Mouse (Mus musculus): ENCODE data around the gene Dnajc17. TPM values are rescaled to one million over a fixed set of nuclear protein-coding genes. Genes with fewer than 3 reads are reported as not detected.

Dnajc17 gene
- 10.3 and 14.9 TPM in 2 replicates for polyA plus RNA-seq (2015; fragmentation: Nextera tagmentation; extraction: Ambion mirVana)

- peak within 1 kb of the TSS; percentile 92 for H3K27ac ChIP-seq (ENCODE audit: low read length)
- H3K9me3 ChIP-seq (ENCODE audit: control insufficient read depth, low read length), result no peaks in the 10 kb centered on the region
- peak within 1 kb of the TSS; percentile 88 for H3K9ac ChIP-seq (ENCODE audit: low read depth, low read length)
- peak within 1 kb of the TSS; percentile 63 for H3K4me2 ChIP-seq (ENCODE audit: low read depth, low read length)
- H3K4me1 ChIP-seq (ENCODE audit: control insufficient read depth, insufficient read depth, low read length), result peaks cover 13% of the 10 kb centered on the region
- peaks cover 4% of the 10 kb centered on the region; the same call in 1 of the 2 replicates for H3K36me3 ChIP-seq (ENCODE audit: control insufficient read depth, insufficient read depth, low read length)
- peak; percentile 98 for ATAC-seq
- peak within 1 kb of the TSS; percentile 90 for H3K4me3 ChIP-seq (ENCODE audit: low read length)
- under 1% methylated on average over 51 of the region's 51 CpGs for WGBS
- no peaks in the 10 kb centered on the region for H3K27me3 ChIP-seq (replicated peaks; ENCODE audit: control insufficient read depth, insufficient read depth, low read length)
These were observed at the start of gene Dnajc17, which contains the start of gene Zfyve19 for GRCm38 (mm10) chr2:119208344-119209175. Gene Dnajc17 (minus strand): TSS chr2:119208795. Gene Zfyve19 (plus strand): TSS chr2:119208617.

- Histone ChIP-seq H3K4me2 (ENCODE audit: low read depth, low read length) (no peak overlapping the region), H3K27ac (ENCODE audit: low read length) (no peak overlapping the region), H3K4me3 (ENCODE audit: low read length) (no peak overlapping the region), H3K9me3 (ENCODE audit: control insufficient read depth, low read length) (no peaks in the 10 kb centered on the region), H3K9ac (ENCODE audit: low read depth, low read length) (no peak overlapping the region), H3K4me1 (ENCODE audit: control insufficient read depth, insufficient read depth, low read length) (peaks cover 10% of the 10 kb centered on the region), H3K27me3 (replicated peaks; ENCODE audit: control insufficient read depth, insufficient read depth, low read length) (peaks cover 3% of the 10 kb centered on the region), H3K36me3 (ENCODE audit: control insufficient read depth, insufficient read depth, low read length) (no peaks in the 10 kb centered on the region)
- ATAC-seq, result no peak
- WGBS, result 24% methylated on average over 7 of the region's 7 CpGs
These were observed 46.4 kb upstream of the Dnajc17 start for GRCm38 (mm10) chr2:119254976-119255375.

GRCm38 (mm10) chr2:119250826-119251478 lies 42.4 kb upstream of the Dnajc17 start:
- Histone ChIP-seq H3K36me3 (ENCODE audit: control insufficient read depth, insufficient read depth, low read length) (no peaks in the 10 kb centered on the region), H3K9ac (ENCODE audit: low read depth, low read length) (peak overlapping the region; percentile 23; the same call in 1 of the 2 replicates), H3K9me3 (ENCODE audit: control insufficient read depth, low read length) (no peaks in the 10 kb centered on the region), H3K4me1 (ENCODE audit: control insufficient read depth, insufficient read depth, low read length) (peaks cover 22% of the 10 kb centered on the region), H3K27ac (ENCODE audit: low read length) (peak overlapping the region; percentile 80), H3K4me3 (ENCODE audit: low read length) (peak overlapping the region; percentile 8; the same call in 1 of the 2 replicates), H3K4me2 (ENCODE audit: low read depth, low read length) (peak overlapping the region; percentile 35), H3K27me3 (replicated peaks; ENCODE audit: control insufficient read depth, insufficient read depth, low read length) (peaks cover 3% of the 10 kb centered on the region)
- 10% methylated on average over 11 of the region's 11 CpGs for whole genome bisulfite sequencing
- peak; percentile 69 for ATAC-seq

- H3K27ac ChIP-seq (ENCODE audit: low read length), result peak overlapping the region; percentile 75; the same call in 1 of the 2 replicates
- 0 out of 2 replicates have a peak overlapping the region, but pooled peaks have one; percentile 35 for H3K4me2 ChIP-seq (ENCODE audit: low read depth, low read length)
- H3K27me3 ChIP-seq (replicated peaks; ENCODE audit: control insufficient read depth, insufficient read depth, low read length), result peaks cover 3% of the 10 kb centered on the region
- peak overlapping the region; percentile 1; the same call in 1 of the 2 replicates for H3K9ac ChIP-seq (ENCODE audit: low read depth, low read length)
- peaks cover 22% of the 10 kb centered on the region for H3K4me1 ChIP-seq (ENCODE audit: control insufficient read depth, insufficient read depth, low read length)
- ATAC-seq, result peak; percentile 24
- H3K36me3 ChIP-seq (ENCODE audit: control insufficient read depth, insufficient read depth, low read length), result no peaks in the 10 kb centered on the region
- 58% methylated on average over 5 of the region's 5 CpGs for whole genome bisulfite sequencing
- H3K9me3 ChIP-seq (ENCODE audit: control insufficient read depth, low read length), result no peaks in the 10 kb centered on the region
- no peak overlapping the region for H3K4me3 ChIP-seq (ENCODE audit: low read length)
These were observed 41.8 kb upstream of the Dnajc17 start for GRCm38 (mm10) chr2:119250377-119250776.

GRCm38 (mm10) chr2:119249592-119250061 lies 41.0 kb upstream of the Dnajc17 start:
- Histone ChIP-seq H3K9me3 (ENCODE audit: control insufficient read depth, low read length) (no peaks in the 10 kb centered on the region), H3K27ac (ENCODE audit: low read length) (peak overlapping the region; percentile 75; the same call in 1 of the 2 replicates), H3K4me2 (ENCODE audit: low read depth, low read length) (no peak overlapping the region), H3K4me3 (ENCODE audit: low read length) (no peak overlapping the region), H3K36me3 (ENCODE audit: control insufficient read depth, insufficient read depth, low read length) (no peaks in the 10 kb centered on the region), H3K9ac (ENCODE audit: low read depth, low read length) (no peak overlapping the region), H3K27me3 (replicated peaks; ENCODE audit: control insufficient read depth, insufficient read depth, low read length) (peaks cover 3% of the 10 kb centered on the region; the same call in 1 of the 2 replicates), H3K4me1 (ENCODE audit: control insufficient read depth, insufficient read depth, low read length) (peaks cover 22% of the 10 kb centered on the region)
- 39% methylated on average over 4 of the region's 4 CpGs for WGBS
- ATAC-seq, result peak; percentile 61

GRCm38 (mm10) chr2:119247904-119248303 lies 39.3 kb upstream of the Dnajc17 start:
- Histone ChIP-seq H3K4me3 (ENCODE audit: low read length) (no peak overlapping the region), H3K4me1 (ENCODE audit: control insufficient read depth, insufficient read depth, low read length) (peaks cover 22% of the 10 kb centered on the region), H3K36me3 (ENCODE audit: control insufficient read depth, insufficient read depth, low read length) (no peaks in the 10 kb centered on the region), H3K9ac (ENCODE audit: low read depth, low read length) (no peak overlapping the region), H3K27ac (ENCODE audit: low read length) (no peak overlapping the region), H3K4me2 (ENCODE audit: low read depth, low read length) (no peak overlapping the region), H3K27me3 (replicated peaks; ENCODE audit: control insufficient read depth, insufficient read depth, low read length) (no peaks in the 10 kb centered on the region), H3K9me3 (ENCODE audit: control insufficient read depth, low read length) (no peaks in the 10 kb centered on the region)
- 84% methylated on average over 9 of the region's 9 CpGs for WGBS
- ATAC-seq, result no peak

DNA sequence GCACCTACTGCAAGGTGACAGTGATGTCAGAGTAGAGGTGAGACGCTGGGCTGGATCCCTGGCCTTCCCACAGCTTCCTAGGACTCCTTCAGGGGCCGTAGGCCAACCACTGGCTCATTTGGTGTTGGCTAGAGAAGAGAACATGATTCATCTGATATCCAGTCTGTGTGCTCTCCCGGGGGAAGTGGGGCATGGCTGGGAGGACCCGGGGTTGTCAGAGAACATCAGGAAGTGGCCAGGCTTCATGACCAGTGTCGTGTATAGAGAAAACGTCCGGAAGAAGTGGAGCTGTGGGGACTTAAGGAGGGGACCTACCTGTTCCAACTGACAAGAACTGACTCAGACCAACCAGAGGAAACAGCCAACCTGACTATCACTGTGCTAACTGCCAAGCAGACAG lies 36.7 kb upstream of the Dnajc17 start:
- Histone ChIP-seq H3K4me1 (ENCODE audit: control insufficient read depth, insufficient read depth, low read length) (peaks cover 22% of the 10 kb centered on the region), H3K36me3 (ENCODE audit: control insufficient read depth, insufficient read depth, low read length) (no peaks in the 10 kb centered on the region), H3K4me3 (ENCODE audit: low read length) (no peak overlapping the region), H3K9ac (ENCODE audit: low read depth, low read length) (no peak overlapping the region), H3K9me3 (ENCODE audit: control insufficient read depth, low read length) (no peaks in the 10 kb centered on the region), H3K27me3 (replicated peaks; ENCODE audit: control insufficient read depth, insufficient read depth, low read length) (no peaks in the 10 kb centered on the region), H3K4me2 (ENCODE audit: low read depth, low read length) (no peak overlapping the region), H3K27ac (ENCODE audit: low read length) (no peak overlapping the region)
- ATAC-seq, result no peak
- WGBS, result 79% methylated on average over 7 of the region's 7 CpGs

DNA sequence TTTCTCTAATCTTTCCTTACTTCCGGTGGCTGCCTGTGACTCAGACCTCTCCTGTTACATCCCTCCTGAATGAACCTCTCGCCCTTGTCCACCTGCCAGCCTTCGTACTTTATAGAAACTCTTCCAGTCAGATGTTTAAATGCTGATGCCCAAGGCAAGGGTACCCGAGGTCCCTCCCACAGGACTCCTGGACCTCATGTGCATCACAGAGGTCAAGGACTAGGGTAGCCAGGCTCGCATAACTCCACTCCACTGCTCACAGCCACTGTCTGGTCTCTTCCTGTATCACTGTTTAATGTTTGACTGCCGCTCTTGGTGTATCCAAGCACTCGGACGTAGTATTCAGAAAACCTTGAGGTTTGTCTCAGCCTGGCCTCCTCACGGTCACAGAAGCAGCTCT lies 34.0 kb upstream of the Dnajc17 start:
- peaks cover 7% of the 10 kb centered on the region; the same call in 1 of the 2 replicates for H3K4me1 ChIP-seq (ENCODE audit: control insufficient read depth, insufficient read depth, low read length)
- WGBS, result 50% methylated on average over 9 of the region's 9 CpGs
- H3K4me2 ChIP-seq (ENCODE audit: low read depth, low read length), result 0 out of 2 replicates have a peak overlapping the region, but pooled peaks have one; percentile 1
- no peak overlapping the region for H3K4me3 ChIP-seq (ENCODE audit: low read length)
- no peak overlapping the region for H3K9ac ChIP-seq (ENCODE audit: low read depth, low read length)
- peaks cover 13% of the 10 kb centered on the region for H3K27me3 ChIP-seq (replicated peaks; ENCODE audit: control insufficient read depth, insufficient read depth, low read length)
- H3K27ac ChIP-seq (ENCODE audit: low read length), result peak overlapping the region; percentile 38
- ATAC-seq, result no peak
- no peaks in the 10 kb centered on the region for H3K9me3 ChIP-seq (ENCODE audit: control insufficient read depth, low read length)
- H3K36me3 ChIP-seq (ENCODE audit: control insufficient read depth, insufficient read depth, low read length), result no peaks in the 10 kb centered on the region

GRCm38 (mm10) chr2:119240819-119241186 lies 32.2 kb upstream of the Dnajc17 start:
- Histone ChIP-seq H3K4me3 (ENCODE audit: low read length) (peak overlapping the region; percentile 63), H3K9me3 (ENCODE audit: control insufficient read depth, low read length) (no peaks in the 10 kb centered on the region), H3K36me3 (ENCODE audit: control insufficient read depth, insufficient read depth, low read length) (no peaks in the 10 kb centered on the region), H3K27ac (ENCODE audit: low read length) (peak overlapping the region; percentile 38; the same call in 1 of the 2 replicates), H3K27me3 (replicated peaks; ENCODE audit: control insufficient read depth, insufficient read depth, low read length) (peaks cover 30% of the 10 kb centered on the region), H3K9ac (ENCODE audit: low read depth, low read length) (no peak overlapping the region), H3K4me1 (ENCODE audit: control insufficient read depth, insufficient read depth, low read length) (peaks cover 9% of the 10 kb centered on the region; the same call in 1 of the 2 replicates), H3K4me2 (ENCODE audit: low read depth, low read length) (peak overlapping the region; percentile 66)
- no peak for ATAC-seq
- 73% methylated on average over 4 of the region's 4 CpGs for WGBS

All from intestine, embryonic 16.5 days (tissue).